Mouse (Mus musculus) intestine, embryonic 16.5 days (tissue): ENCODE results near the gene Csf3. TPM values are rescaled to one million over a fixed set of nuclear protein-coding genes. Genes with fewer than 3 reads are reported as not detected.
A peak's percentile ranks its signal among the peaks of the same experiment; 100 is the strongest.

Experiments
- ATAC-seq: fragments of 200-750 bp; cut with Nextera tagmentation; 2 replicates; pipeline ENCODE4 v1.8.0; 2017; ENCODE audit warnings: moderate TSS enrichment, moderate library complexity
- H3K27ac ChIP-seq: fragments of 300-500 bp; sonication (generic); 2 replicates; pipeline ENCODE4 v1.5.1; 2014; ENCODE audit warnings: mild to moderate bottlenecking, low read length
- H3K27me3 ChIP-seq: fragments of 300-500 bp; sonication (generic); replicated peaks from 2 replicates; pipeline ENCODE4 v1.6.1; 2014; ENCODE audit warnings: low read length, control low read depth, mixed read lengths; ENCODE audit not compliant: control insufficient read depth, insufficient read depth
- H3K36me3 ChIP-seq: fragments of 300-500 bp; sonication (generic); 2 replicates; pipeline ENCODE4 v1.6.1; 2014; ENCODE audit warnings: low read length, control low read depth; ENCODE audit not compliant: control insufficient read depth, insufficient read depth
- H3K4me1 ChIP-seq: fragments of 300-500 bp; sonication (generic); 2 replicates; pipeline ENCODE4 v1.6.1; 2014; ENCODE audit warnings: low read length, control low read depth, mixed read lengths; ENCODE audit not compliant: control insufficient read depth, insufficient read depth
- H3K4me2 ChIP-seq: fragments of 300-500 bp; sonication (generic); 2 replicates; pipeline ENCODE4 v1.6.1; 2014; ENCODE audit warnings: low read depth, low read length, control low read depth
- H3K4me3 ChIP-seq: fragments of 300-500 bp; sonication (generic); 2 replicates; pipeline ENCODE4 v1.5.1; 2014; ENCODE audit warnings: mild to moderate bottlenecking, low read length
- H3K9ac ChIP-seq: fragments of 300-500 bp; sonication (generic); 2 replicates; pipeline ENCODE4 v1.6.1; 2014; ENCODE audit warnings: low read depth, low read length
- H3K9me3 ChIP-seq: fragments of 300-500 bp; sonication (generic); 2 replicates; pipeline ENCODE4 v1.6.1; 2016; ENCODE audit warnings: low read length, control low read depth; ENCODE audit not compliant: control insufficient read depth
- WGBS: fragments of 180-500 bp; shearing (Covaris S2); extraction: QIAGEN DNeasy Blood & Tissue Kit; methylation state at CpG from one replicate; pipeline ENCODE4 v1.1.7; 2014; 5-methylcytosine and 5-hydroxymethylcytosine counted together
- polyA plus RNA-seq: library from polyadenylated mRNA; unstranded; fragments of >200 nt; fragmentation: Nextera tagmentation; extraction: Ambion mirVana; gene quantifications from 2 replicates; pipeline ENCODE4 v1.2.1, GENCODE M21; 2015

The Csf3 gene
- polyA plus RNA-seq, 1 experiment from 2014 or later, result not detected

DNA sequence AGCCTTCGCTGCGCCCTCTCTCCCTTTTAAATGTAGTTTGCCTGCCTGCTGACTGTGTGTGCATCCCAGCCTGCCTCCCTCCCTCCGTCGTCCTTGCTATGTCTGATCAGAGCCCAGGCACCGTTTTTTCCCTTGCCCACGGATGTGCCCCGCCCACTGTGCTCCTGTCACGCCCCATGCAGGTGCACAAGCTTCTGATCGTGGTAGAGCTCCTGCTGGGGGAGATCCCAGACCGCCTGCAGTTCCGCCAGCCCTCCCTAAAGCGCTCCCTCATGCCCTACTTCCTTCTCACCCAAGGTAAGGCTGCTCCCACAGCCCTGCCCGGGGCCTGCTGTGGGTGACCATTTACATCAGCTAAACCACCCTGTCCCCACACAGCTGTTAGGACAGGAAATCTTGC is 7.9 kb upstream of the Csf3 start:
- no peak overlapping the region for H3K9ac ChIP-seq
- peaks cover 41% of the 10 kb centered on the region for H3K36me3 ChIP-seq
- no peaks in the 10 kb centered on the region for H3K27me3 ChIP-seq
- no peak overlapping the region for H3K27ac ChIP-seq
- no peak overlapping the region for H3K4me3 ChIP-seq
- no peak overlapping the region for H3K4me2 ChIP-seq
- no peaks in the 10 kb centered on the region for H3K9me3 ChIP-seq
- H3K4me1 ChIP-seq, result no peaks in the 10 kb centered on the region
- 0 out of 2 replicates have a peak, but pooled peaks have one; percentile 21 for ATAC-seq
- 71% methylated on average over 13 of the region's 13 CpGs for WGBS

DNA sequence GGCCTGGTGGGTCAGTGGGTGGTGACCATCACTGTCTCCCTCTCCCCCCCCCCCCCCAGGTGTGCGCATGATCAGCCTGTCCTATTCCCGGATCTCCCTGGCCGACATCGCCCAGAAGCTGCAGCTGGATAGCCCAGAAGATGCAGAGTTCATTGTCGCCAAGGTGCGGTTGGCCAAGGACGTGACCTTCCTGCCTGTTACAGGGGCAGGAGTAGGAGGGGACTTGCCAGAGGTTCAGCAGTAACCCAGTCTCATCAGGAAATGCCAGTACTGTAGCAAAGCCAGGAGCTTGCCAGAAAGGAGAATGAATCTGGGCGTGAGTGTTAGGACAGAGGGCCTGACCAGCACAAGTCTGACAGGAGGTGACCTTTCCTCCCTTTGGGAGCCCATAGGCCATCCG is 7.3 kb upstream of the Csf3 start:
- WGBS, result 89% methylated on average over 9 of the region's 9 CpGs
- Histone ChIP-seq H3K4me3 (no peak overlapping the region), H3K9ac (no peak overlapping the region), H3K4me1 (no peaks in the 10 kb centered on the region), H3K9me3 (no peaks in the 10 kb centered on the region), H3K4me2 (no peak overlapping the region), H3K27me3 (no peaks in the 10 kb centered on the region), H3K27ac (no peak overlapping the region), H3K36me3 (peaks cover 41% of the 10 kb centered on the region)
- no peak for ATAC-seq

DNA sequence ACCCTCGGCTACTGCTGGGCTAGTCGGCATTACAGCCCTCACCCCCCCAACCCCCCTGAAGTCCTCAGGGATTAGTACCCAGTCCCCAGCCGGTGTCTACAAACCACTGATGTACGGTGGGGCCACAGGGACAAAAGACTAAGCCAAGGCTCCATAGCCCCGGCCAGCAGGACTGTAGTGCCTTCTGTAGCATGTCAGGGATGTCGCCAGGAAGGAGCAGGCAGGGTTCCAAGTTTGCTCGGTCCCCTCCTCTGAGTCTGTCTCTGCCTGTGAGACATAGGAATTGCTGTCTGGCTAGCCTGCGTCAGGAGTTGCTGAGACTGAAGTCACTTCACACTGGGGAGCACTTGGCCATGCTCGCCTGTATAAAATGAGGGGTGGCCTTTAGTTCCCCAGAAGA is 6.8 kb upstream of the Csf3 start:
- no peak for ATAC-seq
- H3K36me3 ChIP-seq, result peaks cover 41% of the 10 kb centered on the region
- H3K27ac ChIP-seq, result no peak overlapping the region
- H3K9me3 ChIP-seq, result no peaks in the 10 kb centered on the region
- 80% methylated on average over 9 of the region's 9 CpGs for WGBS
- H3K4me2 ChIP-seq, result no peak overlapping the region
- no peaks in the 10 kb centered on the region for H3K27me3 ChIP-seq
- no peak overlapping the region for H3K9ac ChIP-seq
- H3K4me1 ChIP-seq, result no peaks in the 10 kb centered on the region
- no peak overlapping the region for H3K4me3 ChIP-seq

DNA sequence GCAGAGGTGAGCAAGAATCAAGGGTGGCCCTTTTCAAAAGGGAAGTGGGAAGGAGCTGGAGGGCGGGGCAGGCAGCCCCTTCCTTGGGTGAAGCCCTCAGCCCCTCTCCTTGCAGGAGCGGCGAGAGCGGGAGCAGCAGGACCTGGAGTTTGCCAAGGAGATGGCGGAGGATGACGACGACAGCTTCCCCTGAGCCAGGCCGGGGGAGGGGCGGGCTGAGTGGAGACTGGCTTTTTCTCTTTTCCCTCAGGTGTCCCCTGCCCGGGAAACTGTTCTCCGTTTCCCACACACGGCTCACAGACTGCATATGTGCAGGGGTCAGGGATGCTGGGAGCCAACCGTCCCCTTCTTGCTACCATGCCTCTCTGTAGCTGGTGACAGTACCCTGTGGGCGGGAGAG is 5.7 kb upstream of the Csf3 start:
- peaks cover 34% of the 10 kb centered on the region for H3K36me3 ChIP-seq
- no peaks in the 10 kb centered on the region for H3K27me3 ChIP-seq
- H3K27ac ChIP-seq, result no peak overlapping the region
- H3K9ac ChIP-seq, result no peak overlapping the region
- H3K4me1 ChIP-seq, result no peaks in the 10 kb centered on the region
- H3K9me3 ChIP-seq, result no peaks in the 10 kb centered on the region
- H3K4me2 ChIP-seq, result no peak overlapping the region
- 67% methylated on average over 14 of the region's 14 CpGs for WGBS
- no peak overlapping the region for H3K4me3 ChIP-seq
- ATAC-seq, result no peak

DNA sequence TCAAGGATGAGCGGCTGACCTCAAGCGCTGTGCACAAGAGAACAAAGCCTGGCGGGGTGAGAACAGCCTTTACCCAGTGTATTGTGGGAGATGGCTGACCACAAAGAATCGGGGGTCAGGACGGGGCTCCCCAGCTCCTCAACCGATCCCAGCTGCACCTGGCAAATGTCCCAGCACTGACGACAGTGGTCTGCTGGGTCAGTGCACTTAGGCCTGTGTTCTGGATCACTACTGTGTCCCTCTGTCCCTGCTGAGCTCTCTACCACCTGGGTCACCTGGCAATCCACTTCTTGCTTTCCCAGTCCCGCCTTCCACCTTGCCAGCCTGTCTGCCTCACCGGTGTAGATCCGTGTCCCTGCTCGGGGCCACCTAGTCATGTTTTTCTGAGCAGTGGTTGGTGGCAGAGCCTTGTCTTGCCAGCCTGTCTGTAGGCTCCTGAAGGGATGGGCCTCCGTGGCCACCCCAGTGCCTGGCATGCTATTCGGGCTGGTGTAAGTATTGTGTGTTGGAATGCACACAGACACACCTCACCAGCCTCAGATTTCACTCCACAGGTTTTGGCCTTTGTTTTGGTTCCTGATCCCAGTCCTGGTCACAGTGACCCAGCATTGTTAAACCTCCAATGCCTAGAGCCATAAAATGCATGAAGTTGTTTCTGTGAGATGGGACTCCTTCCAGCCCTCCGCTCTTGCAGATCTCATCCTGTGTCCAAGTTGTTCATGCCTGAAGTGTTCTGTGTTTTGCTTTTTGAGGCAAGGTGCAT is 4.4 kb upstream of the Csf3 start:
- H3K4me1 ChIP-seq, result no peaks in the 10 kb centered on the region
- peaks cover 25% of the 10 kb centered on the region for H3K36me3 ChIP-seq
- no peak overlapping the region for H3K27ac ChIP-seq
- ATAC-seq, result no peak
- WGBS, result 86% methylated on average over 14 of the region's 14 CpGs
- no peak overlapping the region for H3K4me2 ChIP-seq
- no peaks in the 10 kb centered on the region for H3K9me3 ChIP-seq
- H3K9ac ChIP-seq, result no peak overlapping the region
- no peaks in the 10 kb centered on the region for H3K27me3 ChIP-seq
- H3K4me3 ChIP-seq, result no peak overlapping the region

DNA sequence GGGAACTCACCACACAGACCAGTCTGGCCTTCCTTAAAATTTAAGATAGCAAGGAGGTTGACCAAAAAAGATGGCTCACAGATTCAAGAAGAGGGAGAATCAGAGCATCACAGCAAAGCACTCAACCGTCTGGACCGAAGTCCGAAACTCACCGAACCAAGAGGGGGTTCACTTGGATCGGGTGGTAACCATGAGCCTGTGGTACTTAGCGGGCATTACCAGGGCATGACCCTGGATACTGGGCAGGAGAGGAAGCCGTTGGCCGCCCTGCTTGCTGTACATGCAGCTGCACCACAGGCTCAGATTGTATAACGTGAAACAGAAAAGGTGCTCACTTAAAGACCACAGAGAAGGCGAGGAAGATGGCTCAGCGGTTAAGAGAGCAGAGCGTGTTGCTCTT is 3.8 kb upstream of the Csf3 start:
- H3K4me1 ChIP-seq, result no peaks in the 10 kb centered on the region
- 89% methylated on average over 12 of the region's 12 CpGs for WGBS
- H3K4me3 ChIP-seq, result no peak overlapping the region

DNA sequence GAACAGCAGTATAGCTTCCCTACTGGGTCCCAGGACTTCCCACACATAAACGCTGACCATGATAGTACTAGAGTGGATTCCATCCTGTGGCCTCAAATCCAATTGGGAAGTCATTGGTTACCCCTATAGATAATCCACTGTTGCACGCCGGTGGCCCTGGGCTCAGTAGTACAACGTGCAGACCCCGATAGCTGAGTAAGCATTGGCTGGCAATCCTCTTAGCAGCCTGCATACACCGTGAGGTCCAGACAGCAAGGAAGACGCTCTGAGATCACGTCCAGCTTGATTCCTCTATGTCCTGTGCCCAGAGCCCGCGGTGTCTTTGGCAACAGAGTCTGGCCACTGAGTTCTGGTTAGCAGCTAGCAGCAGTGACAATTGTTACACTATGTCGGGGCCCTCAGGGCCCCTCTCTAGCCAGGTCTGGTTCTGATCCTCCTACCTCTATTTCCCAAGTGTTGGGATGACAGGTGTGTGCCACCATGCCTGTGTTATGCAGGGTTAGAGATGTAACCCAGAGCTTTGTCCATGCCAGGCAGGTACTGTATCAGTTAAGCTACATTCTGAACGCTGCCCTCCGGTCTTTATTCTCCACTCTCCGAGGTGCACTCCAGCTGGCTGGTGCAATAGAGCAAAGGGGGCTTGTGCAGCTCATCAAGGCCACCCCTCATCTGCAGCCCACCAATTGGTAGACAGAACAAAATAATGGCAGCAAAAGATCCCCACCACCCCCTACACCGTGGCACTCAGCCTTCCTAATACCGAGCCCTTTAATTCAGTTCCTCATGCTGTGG is 2.0 kb upstream of the Csf3 start:
- ATAC-seq, result no peak
- Histone ChIP-seq H3K27me3 (no peaks in the 10 kb centered on the region), H3K36me3 (peaks cover 12% of the 10 kb centered on the region), H3K9ac (no peak overlapping the region), H3K27ac (no peak overlapping the region), H3K4me2 (no peak overlapping the region), H3K4me1 (no peaks in the 10 kb centered on the region), H3K9me3 (no peaks in the 10 kb centered on the region), H3K4me3 (no peak overlapping the region)
- WGBS, result 82% methylated on average over 16 of the region's 16 CpGs

More for the DNA sequence above, 3.8 kb upstream of the Csf3 start:
- Histone ChIP-seq H3K9ac (no peak overlapping the region), H3K4me2 (no peak overlapping the region), H3K27me3 (no peaks in the 10 kb centered on the region), H3K36me3 (peaks cover 19% of the 10 kb centered on the region), H3K27ac (no peak overlapping the region), H3K9me3 (no peaks in the 10 kb centered on the region)
- ATAC-seq, result no peak

DNA sequence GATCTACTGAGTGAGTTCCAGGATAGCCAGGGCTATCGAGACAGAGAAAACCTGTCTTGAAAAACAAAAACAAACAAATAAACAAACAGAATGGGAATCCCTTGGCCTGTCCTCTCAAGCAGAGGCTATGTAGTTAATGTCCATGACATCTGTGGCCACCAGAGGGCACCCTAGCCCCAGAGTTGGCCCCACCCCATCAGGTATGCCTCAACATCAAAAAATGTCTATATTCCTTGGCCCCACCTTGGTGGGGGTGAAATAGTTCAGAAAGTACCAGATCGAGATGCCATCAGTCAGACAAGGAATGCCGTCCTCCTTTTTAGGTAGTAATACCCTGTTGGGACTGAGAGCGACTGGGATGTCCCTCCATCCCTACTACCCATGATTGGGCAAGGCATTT is 1.2 kb upstream of the Csf3 start:
- Histone ChIP-seq H3K27ac (no peak overlapping the region), H3K9me3 (no peaks in the 10 kb centered on the region), H3K9ac (no peak overlapping the region), H3K27me3 (no peaks in the 10 kb centered on the region), H3K4me3 (no peak overlapping the region), H3K4me2 (no peak overlapping the region), H3K36me3 (peaks cover 9% of the 10 kb centered on the region; the same call in 1 of the 2 replicates), H3K4me1 (no peaks in the 10 kb centered on the region)
- ATAC-seq, result peak; percentile 65
- WGBS, result 44% methylated on average over 4 of the region's 4 CpGs

DNA sequence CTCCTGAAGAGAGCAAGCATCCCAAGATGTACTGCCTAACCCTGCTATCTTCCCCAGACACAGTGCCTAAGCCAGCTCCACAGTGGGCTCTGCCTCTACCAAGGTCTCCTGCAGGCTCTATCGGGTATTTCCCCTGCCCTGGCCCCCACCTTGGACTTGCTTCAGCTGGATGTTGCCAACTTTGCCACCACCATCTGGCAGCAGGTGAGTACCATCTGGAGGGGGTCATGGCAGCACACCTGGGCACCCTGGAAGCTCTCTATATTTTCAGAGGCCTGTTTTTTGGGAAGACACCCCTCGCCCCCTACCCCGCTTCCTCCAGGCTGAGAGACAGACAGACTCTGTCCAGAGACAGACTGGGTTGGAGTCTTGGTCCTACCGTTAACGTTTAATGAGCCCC is 1.3 kb downstream of the Csf3 start:
- no peak overlapping the region for H3K4me2 ChIP-seq
- H3K27me3 ChIP-seq, result no peaks in the 10 kb centered on the region
- no peaks in the 10 kb centered on the region for H3K4me1 ChIP-seq
- ATAC-seq, result no peak
- H3K27ac ChIP-seq, result no peak overlapping the region
- 68% methylated on average over 5 of the region's 5 CpGs for WGBS
- H3K9ac ChIP-seq, result no peak overlapping the region
- H3K36me3 ChIP-seq, result 0 out of 2 replicates have a peak, but pooled peaks cover 4% of the 10 kb centered on the region
- no peaks in the 10 kb centered on the region for H3K9me3 ChIP-seq
- H3K4me3 ChIP-seq, result no peak overlapping the region
